Mouse (Mus musculus): ENCODE results near the gene Pde7b.

GRCm38 (mm10) chr10:20503265-20504025, 221.4 kb downstream of the Pde7b start:
- TF ChIP-seq CTCF (IDR thresholded peaks at IDR 0.05; ENCODE audit: insufficient read depth, low read depth, low read length) (no peak), POLR2A (IDR thresholded peaks at IDR 0.05; ENCODE audit: insufficient read depth, low read depth, low read length) (no peak)
